Mouse (Mus musculus) left cerebral cortex, adult 6 months (tissue): ENCODE measurements around the gene Klhl36. TPM values are rescaled to one million over a fixed set of nuclear protein-coding genes. Genes with fewer than 3 reads are reported as not detected.

Experiments
- long read RNA-seq, 2 experiments: library from polyadenylated mRNA; unstranded; transcript quantifications; one replicate each; pipeline ENCODE4 v2.0.0; 2019 to 2020
- polyA plus RNA-seq: library from polyadenylated mRNA; unstranded; fragments of <200 nt; fragmentation: Nextera tagmentation; gene quantifications from 2 replicates; pipeline ENCODE4 v1.2.3, GENCODE M21; 2021

Klhl36 gene
- 5.9 and 6.1 TPM in 2 replicates for polyA plus RNA-seq
- long read RNA-seq, experiment 1, transcript Klhl36-201 (5 exons, 2,181 nt): major isoform, 28 of 36 reads
- long read RNA-seq, experiment 1, partial matches to known transcripts: 2 of 36 reads
- long read RNA-seq, experiment 1, other reads (novel, unspliced or antisense): 5 of 36 reads
- long read RNA-seq, experiment 2, partial matches to known transcripts: 0 of 7 reads
- long read RNA-seq, experiment 2, other reads (novel, unspliced or antisense): 1 of 7 reads

DNA sequence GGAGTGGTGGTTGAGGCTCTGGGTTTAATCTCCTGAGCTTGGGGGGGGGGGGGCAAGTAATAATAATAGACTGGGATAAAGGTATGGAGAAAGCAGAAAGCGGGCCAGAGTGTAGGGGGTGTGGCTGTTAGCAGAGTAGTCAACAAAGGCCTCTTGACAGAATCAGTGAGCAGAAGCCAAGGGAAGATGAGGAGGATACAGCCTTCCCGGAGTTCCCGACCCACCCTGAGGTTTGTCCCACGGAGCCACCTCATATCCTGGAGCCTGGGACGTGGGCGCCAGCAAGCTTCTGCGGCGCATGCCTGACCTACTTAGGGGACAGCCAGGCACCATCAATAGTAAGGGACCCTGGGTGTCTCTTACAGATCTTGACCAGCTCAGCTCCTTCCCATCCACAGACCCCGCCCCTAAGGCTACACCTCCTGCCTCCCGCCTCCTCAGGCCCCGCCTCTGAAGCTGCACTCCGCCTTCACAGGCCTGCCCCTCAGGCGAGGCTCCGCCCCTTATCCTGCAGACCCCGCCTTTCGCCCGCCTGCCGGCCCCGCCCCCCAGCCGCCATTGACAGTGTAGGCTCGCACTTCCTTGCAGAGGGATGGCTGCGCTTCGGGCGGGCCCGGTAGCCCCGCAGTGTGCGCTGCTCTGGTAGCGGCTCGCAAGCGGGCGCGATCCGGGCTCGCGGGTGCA, at the start of gene Klhl36:
Klhl36 (plus strand) TSS at position 561 of the 684 bp plus-strand sequence.

DNA sequence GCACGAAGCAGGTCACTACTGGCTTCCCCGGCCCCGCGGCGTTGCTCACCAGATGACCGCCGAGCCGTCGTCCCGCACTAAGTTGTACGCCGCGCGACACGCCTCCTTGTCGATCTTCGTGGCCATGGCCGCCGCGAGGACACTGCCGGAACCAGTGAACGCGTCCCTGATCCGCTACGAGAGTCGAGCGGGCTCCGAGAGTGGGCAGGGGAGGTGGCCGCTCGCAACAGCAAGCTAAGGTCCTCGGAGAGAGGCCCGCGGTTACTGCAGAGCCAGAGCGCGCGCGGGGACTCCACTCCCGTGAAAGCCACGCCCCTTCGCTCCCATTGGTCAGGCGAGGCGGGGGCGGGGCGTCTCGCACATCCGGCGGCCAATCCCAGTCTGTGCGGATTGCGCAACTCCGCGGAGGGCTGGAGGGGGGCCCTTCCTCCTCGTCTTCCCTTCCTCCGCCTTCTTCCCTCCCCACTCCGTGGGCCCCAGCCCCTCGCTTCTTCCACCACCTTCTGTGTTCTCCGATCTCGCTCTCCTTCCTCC, 21.7 kb upstream of the Klhl36 start, which contains the start of gene Cotl1:
Cotl1 (minus strand) TSS at position 270 of the 534 bp plus-strand sequence.

DNA sequence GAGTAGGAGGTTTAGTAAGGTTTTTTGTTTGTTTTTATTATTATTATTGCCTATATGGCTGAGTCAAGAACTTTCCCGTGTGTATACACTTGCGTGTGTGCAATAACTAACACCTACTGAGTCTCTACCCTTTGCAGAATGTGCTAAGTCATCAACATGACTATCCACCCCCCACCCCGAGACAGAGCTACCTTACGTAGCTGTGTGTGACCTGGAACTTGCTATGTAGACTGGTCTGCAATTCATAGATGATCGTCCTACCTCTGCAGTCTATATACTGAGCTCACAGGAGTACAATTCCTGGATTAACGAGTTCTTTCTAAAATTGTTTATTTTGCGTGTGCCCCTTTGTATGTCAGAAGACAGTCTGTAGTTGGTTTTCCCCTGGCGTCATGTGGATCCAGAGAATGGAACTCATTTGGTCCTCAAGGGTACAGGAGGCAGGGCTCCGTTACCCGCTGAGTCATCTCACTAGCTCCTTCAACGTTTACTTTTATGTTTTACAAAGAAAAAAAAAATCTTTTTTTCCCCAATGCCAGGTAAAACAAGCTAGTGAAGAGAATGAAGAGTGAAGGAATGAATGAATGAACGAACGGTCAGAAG, 48.0 kb downstream of the Klhl36 start, which contains the start of gene Usp10:
Usp10 (plus strand) TSS at position 417 of the 603 bp plus-strand sequence.

DNA sequence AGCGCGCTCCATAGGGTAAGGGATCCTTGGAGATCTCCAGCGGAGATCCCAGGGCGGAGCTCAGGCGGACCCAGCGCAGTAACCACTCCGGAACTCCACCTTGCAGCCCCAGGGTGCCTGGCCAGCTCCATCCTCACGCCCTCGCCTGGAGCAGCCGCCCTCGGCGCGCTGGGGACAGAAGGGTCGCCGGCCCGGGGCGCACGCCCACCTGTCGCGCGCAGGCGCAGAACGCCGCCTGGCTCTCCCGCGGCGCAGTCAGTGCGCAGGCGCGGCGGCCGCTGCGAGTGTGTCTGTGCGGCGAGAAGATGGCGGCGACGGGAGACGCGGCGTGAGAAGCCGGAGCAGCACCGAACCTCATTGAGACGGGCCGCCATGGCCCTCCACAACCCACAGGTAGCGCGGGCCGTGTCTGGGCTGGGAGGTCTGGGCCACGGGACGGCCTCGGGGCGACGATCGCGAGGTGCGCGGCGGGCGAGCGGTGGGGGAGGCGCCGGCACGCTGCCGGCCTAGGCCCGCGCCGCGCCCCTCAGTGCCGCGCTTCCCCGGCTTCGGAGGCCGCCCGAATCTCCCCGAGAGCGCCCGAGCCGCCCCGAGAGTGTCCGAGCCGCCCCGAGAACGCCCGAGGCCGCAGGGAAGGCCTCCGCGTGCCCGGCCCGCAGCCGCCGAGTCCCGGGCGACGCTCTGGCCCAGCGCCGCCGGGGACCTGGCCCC, 48.6 kb downstream of the Klhl36 start, which contains the start of gene Gm20388:
Gm20388 (plus strand) TSS at position 295 of the 711 bp plus-strand sequence.

Other genes starting within 250 kb of the Klhl36 start
- gene Adad2, start 249.5 kb upstream of the Klhl36 start, polyA plus RNA-seq: not detected in 2 replicates
- 4.1 and 4.4 TPM in 2 replicates for gene Kcng4, start 226.6 kb upstream of the Klhl36 start, polyA plus RNA-seq
- 12.0 and 15.7 TPM in 2 replicates for gene Wfdc1, start 195.9 kb upstream of the Klhl36 start, polyA plus RNA-seq
- gene Atp2c2, start 162.3 kb upstream of the Klhl36 start, polyA plus RNA-seq: 0.21 and 0.29 TPM in 2 replicates
- gene Tldc1, start 83.8 kb upstream of the Klhl36 start, polyA plus RNA-seq: 5.0 and 5.6 TPM in 2 replicates
- gene Cotl1, start 21.7 kb upstream of the Klhl36 start, polyA plus RNA-seq: 31.9 and 41.6 TPM in 2 replicates
- 52.0 and 56.3 TPM in 2 replicates for gene Usp10, start 48.1 kb downstream of the Klhl36 start, polyA plus RNA-seq
- gene Gm20388, start 48.6 kb downstream of the Klhl36 start, polyA plus RNA-seq: 8.4 TPM in 1 of 2 replicates, not detected in the other
- 0.79 and 1.1 TPM in 2 replicates for gene Crispld2, start 130.2 kb downstream of the Klhl36 start, polyA plus RNA-seq
- gene Zdhhc7, start 239.2 kb downstream of the Klhl36 start, polyA plus RNA-seq: 16.7 and 22.9 TPM in 2 replicates